Mouse (Mus musculus) left cerebral cortex, adult 6 months (tissue): ENCODE results near the gene Lat. TPM values are rescaled to one million over a fixed set of nuclear protein-coding genes. Genes with fewer than 3 reads are reported as not detected.

Experiments used
- long read RNA-seq, 2 experiments: library from polyadenylated mRNA; unstranded; transcript quantifications; one replicate each; pipeline ENCODE4 v2.0.0; 2019 to 2020
- polyA plus RNA-seq: library from polyadenylated mRNA; unstranded; fragments of <200 nt; fragmentation: Nextera tagmentation; gene quantifications from 2 replicates; pipeline ENCODE4 v1.2.3, GENCODE M21; 2021

The Lat gene
- polyA plus RNA-seq = 0.23 TPM in 1 of 2 replicates, not detected in the other
- long read RNA-seq, experiment 1, partial matches to known transcripts = 0 of 1 reads
- long read RNA-seq, experiment 1, other reads (novel, unspliced or antisense) = 0 of 1 reads
- long read RNA-seq, experiment 2 = 0 reads

GRCm38 (mm10) chr7:126369393-126369792, at the start of gene Lat:
Gene Lat (minus strand): TSS chr7:126369570.

GRCm38 (mm10) chr7:126414725-126415124, 45.4 kb upstream of the Lat start, which contains the start of gene Cd19:
Gene Cd19 (minus strand): TSS chr7:126414889.

GRCm38 (mm10) chr7:126396298-126397119, 27.1 kb upstream of the Lat start, which contains the start of gene Nfatc2ip:
Gene Nfatc2ip (minus strand): TSS chr7:126396737.

GRCm38 (mm10) chr7:126377278-126378158, 8.1 kb upstream of the Lat start, which contains the start of gene Spns1:
Gene Spns1 (minus strand): TSS chr7:126377450.

Other genes starting within 250 kb of the Lat start
- 27.3 and 35.7 TPM in 2 replicates for gene Xpo6, start 169.1 kb downstream of the Lat start, polyA plus RNA-seq
- gene Sbk1, start 97.0 kb downstream of the Lat start, polyA plus RNA-seq = 4.2 and 12.0 TPM in 2 replicates
- 54.9 and 66.0 TPM in 2 replicates for gene Spns1, start 7.9 kb upstream of the Lat start, polyA plus RNA-seq
- 0.64 and 0.77 TPM in 2 replicates for gene Nfatc2ip, start 27.2 kb upstream of the Lat start, polyA plus RNA-seq
- gene Cd19, start 45.3 kb upstream of the Lat start, polyA plus RNA-seq = not detected in 2 replicates
- gene Rabep2, start 59.2 kb upstream of the Lat start, polyA plus RNA-seq = 7.3 and 9.3 TPM in 2 replicates
- gene Atp2a1, start 93.5 kb upstream of the Lat start, polyA plus RNA-seq = 0.15 and 0.22 TPM in 2 replicates
- gene Sh2b1, start 105.9 kb upstream of the Lat start, polyA plus RNA-seq = 24.0 and 39.6 TPM in 2 replicates
- 83.4 and 84.3 TPM in 2 replicates for gene Tufm, start 117.8 kb upstream of the Lat start, polyA plus RNA-seq
- gene Atxn2l, start 133.9 kb upstream of the Lat start, polyA plus RNA-seq = 24.0 and 51.0 TPM in 2 replicates
- 172 and 199 TPM in 2 replicates for gene Eif3c, start 196.8 kb upstream of the Lat start, polyA plus RNA-seq
- gene Apobr, start 215.4 kb upstream of the Lat start, polyA plus RNA-seq = 0.43 and 0.50 TPM in 2 replicates
- gene Cln3, start 216.2 kb upstream of the Lat start, polyA plus RNA-seq = 14.3 and 14.5 TPM in 2 replicates
- not detected in 2 replicates for gene Il27, start 225.4 kb upstream of the Lat start, polyA plus RNA-seq